Mouse (Mus musculus) embryonic facial prominence, embryonic 10.5 days (tissue): Measurements from ENCODE around the gene Lmo1. TPM values are rescaled to one million over a fixed set of nuclear protein-coding genes. Genes with fewer than 3 reads are reported as not detected.

Experiments used
- DNase-seq: peaks from one replicate; pipeline ENCODE4 v3.0.0-alpha.2; 2017; ENCODE audit warnings: low spot score
- H3K27ac ChIP-seq: fragments of 300-500 bp; sonication (generic); replicated peaks from 2 replicates; pipeline ENCODE4 v1.5.1; 2016; ENCODE audit warnings: mild to moderate bottlenecking
- H3K27me3 ChIP-seq: fragments of 300-500 bp; sonication (generic); replicated peaks from 2 replicates; pipeline ENCODE4 v1.6.1; 2016; ENCODE audit warnings: low read depth, mild to moderate bottlenecking; ENCODE audit not compliant: poor library complexity, severe bottlenecking
- H3K36me3 ChIP-seq: fragments of 300-500 bp; sonication (generic); replicated peaks from 2 replicates; pipeline ENCODE4 v1.6.1; 2016; ENCODE audit warnings: mild to moderate bottlenecking, moderate library complexity
- H3K4me1 ChIP-seq: fragments of 300-500 bp; sonication (generic); 2 replicates; pipeline ENCODE4 v1.6.1; 2016
- H3K4me3 ChIP-seq: fragments of 300-500 bp; sonication (generic); 2 replicates; pipeline ENCODE4 v1.5.1; 2016; ENCODE audit warnings: mild to moderate bottlenecking, moderate library complexity
- H3K9me3 ChIP-seq: fragments of 300-500 bp; sonication (generic); 2 replicates; pipeline ENCODE4 v1.6.1; 2016; ENCODE audit warnings: mild to moderate bottlenecking
- WGBS: fragments of 180-500 bp; shearing (Covaris S2); methylation state at CpG from one replicate; pipeline ENCODE4 v1.1.7; 2016; 5-methylcytosine and 5-hydroxymethylcytosine counted together
- polyA plus RNA-seq: library from polyadenylated mRNA; unstranded; fragments of >200 nt; fragmentation: Nextera tagmentation; extraction: Ambion mirVana; gene quantifications from 2 replicates; pipeline ENCODE4 v1.2.1, GENCODE M21; 2016

Lmo1 gene
- polyA plus RNA-seq = 23.6 and 30.3 TPM in 2 replicates

DNA sequence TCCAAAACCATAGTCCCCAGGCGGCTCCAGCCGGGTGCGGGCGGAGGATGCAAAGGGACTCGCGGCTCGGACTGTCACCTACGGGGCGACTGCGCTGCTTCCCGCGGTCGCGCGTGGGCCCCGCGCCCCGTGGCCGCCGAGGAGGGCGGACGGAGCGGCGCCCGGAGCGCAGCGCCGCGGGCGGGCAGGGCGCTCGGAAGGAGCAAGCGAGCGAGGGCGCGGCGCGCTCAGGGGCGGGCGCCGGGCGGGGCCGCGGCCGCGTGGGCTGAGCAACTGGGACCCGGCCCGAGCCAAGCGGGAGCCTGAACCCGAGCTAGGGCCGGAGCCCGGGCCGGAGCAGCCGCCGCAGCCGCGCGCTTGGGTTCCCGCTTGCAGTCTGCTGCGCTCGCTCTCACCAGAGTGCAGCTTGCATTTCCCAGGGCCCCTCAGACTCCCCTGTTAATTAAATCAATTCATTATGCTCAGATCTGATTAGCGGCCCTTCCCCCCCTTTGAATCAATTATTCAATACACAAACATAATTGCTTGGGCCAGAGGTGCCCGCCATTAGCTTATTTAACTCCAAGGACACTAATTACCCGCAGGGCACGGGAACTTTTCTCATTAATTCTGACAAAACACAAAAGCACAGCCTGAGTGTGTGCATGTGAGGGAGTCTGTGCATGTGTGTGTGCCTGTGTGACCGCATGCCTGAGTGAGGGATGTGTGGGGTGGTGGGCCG, at the start of gene Lmo1:
Gene Lmo1, minus strand, starts transcription at position 259 of the 721 bp plus-strand sequence.
- DNase-seq = peak; percentile 64
- no peaks in the 10 kb centered on the region for H3K9me3 ChIP-seq
- H3K4me1 ChIP-seq = peaks cover 63% of the 10 kb centered on the region
- H3K4me3 ChIP-seq = peak within 1 kb of the TSS; percentile 78
- peaks cover 89% of the 10 kb centered on the region for H3K27me3 ChIP-seq
- peak within 1 kb of the TSS; percentile 87 for H3K27ac ChIP-seq
- no peaks in the 10 kb centered on the region for H3K36me3 ChIP-seq
- 5% methylated on average over 67 of the region's 67 CpGs for WGBS

DNA sequence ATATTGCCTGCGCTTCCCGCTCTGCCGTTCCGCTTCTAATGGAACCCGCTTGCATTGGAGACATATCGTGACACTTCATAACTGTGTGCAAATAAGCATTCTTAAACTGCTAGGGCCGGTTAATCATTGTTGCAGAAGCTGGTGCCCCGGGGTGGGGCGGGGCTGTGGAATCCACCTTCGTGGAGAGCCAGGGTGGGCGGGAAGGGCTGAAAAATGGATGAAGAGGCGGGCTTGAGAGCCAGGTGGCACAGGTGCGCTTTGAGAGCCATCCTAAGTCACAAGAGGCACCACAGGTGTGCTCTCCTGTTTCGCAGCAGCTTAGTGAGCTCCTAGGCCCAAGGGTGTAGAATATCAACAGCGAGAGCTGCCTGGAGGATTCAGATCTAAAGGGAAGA, 46.7 kb upstream of the Lmo1 start:
- Histone ChIP-seq H3K27ac (no peak overlapping the region), H3K27me3 (0 out of 2 replicates have a peak, but pooled peaks cover 6% of the 10 kb centered on the region), H3K9me3 (no peaks in the 10 kb centered on the region), H3K4me3 (no peak overlapping the region), H3K4me1 (peaks cover 16% of the 10 kb centered on the region; the same call in 1 of the 2 replicates), H3K36me3 (no peaks in the 10 kb centered on the region)
- WGBS = 86% methylated on average over 15 of the region's 15 CpGs
- DNase-seq = no peak

DNA sequence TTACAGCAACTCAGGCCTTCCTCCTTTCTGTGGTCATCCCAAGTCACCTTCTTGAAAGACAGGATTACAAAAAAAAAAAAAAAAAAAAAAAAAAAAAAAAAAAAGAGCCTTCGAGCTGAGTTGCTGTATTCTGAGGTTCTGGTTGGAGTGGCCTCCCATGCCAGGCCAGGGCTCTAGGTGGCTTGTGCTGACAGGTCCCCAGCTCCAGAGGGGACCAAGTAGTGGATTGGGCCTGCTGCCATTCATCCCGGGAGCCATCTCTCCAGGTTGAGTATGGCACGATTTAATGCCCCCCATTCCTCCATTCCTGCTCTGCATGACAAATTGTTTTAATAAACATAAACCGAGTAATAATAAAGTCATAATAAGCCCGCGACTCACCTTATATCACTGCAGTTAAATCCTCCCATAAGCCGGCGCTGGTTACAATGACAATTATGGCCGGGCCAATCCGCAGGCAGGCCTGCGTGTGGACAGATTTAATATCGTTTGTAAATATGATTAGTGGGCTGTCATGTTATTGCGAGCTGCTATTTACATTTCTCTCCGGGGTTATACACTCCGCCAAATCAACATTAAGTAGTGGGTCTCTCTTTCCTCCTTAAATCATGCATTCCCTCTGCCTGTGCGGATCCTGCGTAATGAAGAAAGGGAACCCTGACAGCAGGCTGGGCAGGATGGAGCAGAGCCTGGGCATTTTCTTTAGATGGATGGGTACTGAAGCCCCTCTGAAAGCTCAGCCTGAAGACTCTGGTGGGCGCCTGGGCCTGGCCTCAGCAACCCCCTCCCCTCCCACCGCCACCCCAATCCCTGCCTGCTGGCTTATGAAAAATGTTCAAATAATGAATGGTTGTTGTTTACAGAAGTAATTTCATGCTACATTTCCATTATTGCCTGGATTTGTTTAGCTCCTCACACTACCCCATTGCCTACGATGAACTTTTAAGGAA, 46.0 kb upstream of the Lmo1 start:
- WGBS = 93% methylated on average over 20 of the region's 20 CpGs
- H3K27me3 ChIP-seq = 0 out of 2 replicates have a peak, but pooled peaks cover 6% of the 10 kb centered on the region
- no peak overlapping the region for H3K4me3 ChIP-seq
- peaks cover 16% of the 10 kb centered on the region; the same call in 1 of the 2 replicates for H3K4me1 ChIP-seq
- no peaks in the 10 kb centered on the region for H3K36me3 ChIP-seq
- no peak for DNase-seq
- H3K9me3 ChIP-seq = no peaks in the 10 kb centered on the region
- no peak overlapping the region for H3K27ac ChIP-seq

DNA sequence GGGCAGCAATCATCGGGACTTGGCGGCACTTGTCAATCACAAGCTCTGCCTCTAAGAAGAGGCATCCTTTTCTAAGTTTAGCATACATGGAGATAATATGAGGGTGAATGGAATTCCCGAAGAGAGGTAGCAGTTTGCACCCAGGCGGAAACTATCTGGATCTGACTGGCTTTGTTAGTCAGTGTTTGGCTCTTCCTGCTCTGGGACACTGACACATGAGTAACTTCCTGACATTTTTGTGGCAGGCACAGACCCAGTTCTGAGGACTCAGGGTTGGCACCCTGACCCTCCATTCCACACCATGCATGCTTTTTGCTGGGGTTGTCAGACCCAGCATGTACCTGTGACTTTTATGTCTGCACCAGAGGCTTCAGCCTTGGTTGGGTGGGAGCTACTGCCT, 45.0 kb upstream of the Lmo1 start:
- Histone ChIP-seq H3K27me3 (0 out of 2 replicates have a peak, but pooled peaks cover 6% of the 10 kb centered on the region), H3K27ac (no peak overlapping the region), H3K4me3 (no peak overlapping the region), H3K36me3 (no peaks in the 10 kb centered on the region), H3K9me3 (no peaks in the 10 kb centered on the region), H3K4me1 (peaks cover 16% of the 10 kb centered on the region; the same call in 1 of the 2 replicates)
- no peak for DNase-seq
- WGBS = 76% methylated on average over 4 of the region's 4 CpGs

DNA sequence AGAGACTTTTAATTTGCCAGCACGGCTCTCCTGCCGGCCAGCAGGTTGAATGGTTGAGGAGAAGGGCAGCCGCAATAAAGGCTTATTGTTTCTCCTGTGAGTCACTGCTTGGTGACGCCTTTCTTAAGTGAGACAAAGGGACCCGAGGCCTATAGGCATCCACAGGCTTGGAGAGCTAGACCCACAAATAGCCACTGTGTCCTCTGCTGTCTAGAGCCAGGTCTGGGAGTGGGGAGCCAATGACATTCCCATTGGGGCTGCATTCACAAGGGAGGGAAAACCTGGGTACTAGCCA, 43.9 kb upstream of the Lmo1 start:
- 32% methylated on average over 5 of the region's 5 CpGs for WGBS
- H3K4me3 ChIP-seq = no peak overlapping the region

DNA sequence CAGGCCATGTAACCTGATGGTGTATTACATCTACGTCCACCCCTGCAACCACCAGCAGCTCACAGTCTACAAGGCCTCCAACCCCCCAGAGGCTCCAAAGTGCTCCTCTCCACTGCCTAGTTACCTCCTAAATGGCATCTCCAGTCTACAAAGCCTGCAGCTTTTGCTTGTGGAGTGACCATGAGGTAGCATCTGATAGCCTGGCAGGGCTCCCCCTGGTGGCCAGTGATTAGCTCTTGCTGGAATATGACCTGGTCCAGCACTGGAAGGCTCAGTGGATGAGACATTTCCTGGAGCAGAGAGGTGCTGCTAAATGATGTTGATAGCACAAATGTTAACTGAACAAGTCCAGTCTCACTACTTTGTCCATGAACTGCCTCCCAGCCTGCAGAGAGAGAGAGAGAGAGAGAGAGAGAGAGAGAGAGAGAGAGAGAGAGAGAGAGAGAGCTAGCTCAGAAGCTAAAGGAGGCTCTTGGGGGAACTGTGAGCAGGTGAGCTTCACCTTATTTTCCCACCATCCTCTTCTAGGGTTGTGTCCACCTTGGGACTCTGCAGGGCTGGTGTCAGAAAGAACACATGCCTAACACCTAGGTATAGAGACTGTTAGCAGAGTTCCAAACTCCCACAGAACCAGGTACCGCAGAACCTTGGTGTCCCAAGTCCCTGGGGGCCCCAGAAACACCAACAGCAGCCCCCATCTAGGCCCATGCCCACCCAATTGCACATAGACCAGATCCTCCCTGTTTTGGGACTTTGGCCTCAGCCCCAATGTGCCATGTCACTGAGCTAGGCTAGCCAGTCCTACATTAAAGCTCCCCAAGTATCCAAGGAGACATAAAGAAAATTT, 43.3 kb upstream of the Lmo1 start:
- Histone ChIP-seq H3K4me1 (peaks cover 16% of the 10 kb centered on the region; the same call in 1 of the 2 replicates), H3K9me3 (no peaks in the 10 kb centered on the region), H3K27me3 (0 out of 2 replicates have a peak, but pooled peaks cover 6% of the 10 kb centered on the region), H3K4me3 (no peak overlapping the region), H3K27ac (0 out of 2 replicates have a peak overlapping the region, but pooled peaks have one; percentile 25), H3K36me3 (no peaks in the 10 kb centered on the region)
- peak; percentile 87 for DNase-seq
- WGBS = 71% methylated on average over 2 of the region's 2 CpGs

More for the DNA sequence above, 43.9 kb upstream of the Lmo1 start:
- no peaks in the 10 kb centered on the region for H3K36me3 ChIP-seq
- H3K27me3 ChIP-seq = 0 out of 2 replicates have a peak, but pooled peaks cover 6% of the 10 kb centered on the region
- no peak for DNase-seq
- H3K4me1 ChIP-seq = peaks cover 16% of the 10 kb centered on the region; the same call in 1 of the 2 replicates
- no peaks in the 10 kb centered on the region for H3K9me3 ChIP-seq
- peak overlapping the region; percentile 25; the same call in 1 of the 2 replicates for H3K27ac ChIP-seq

DNA sequence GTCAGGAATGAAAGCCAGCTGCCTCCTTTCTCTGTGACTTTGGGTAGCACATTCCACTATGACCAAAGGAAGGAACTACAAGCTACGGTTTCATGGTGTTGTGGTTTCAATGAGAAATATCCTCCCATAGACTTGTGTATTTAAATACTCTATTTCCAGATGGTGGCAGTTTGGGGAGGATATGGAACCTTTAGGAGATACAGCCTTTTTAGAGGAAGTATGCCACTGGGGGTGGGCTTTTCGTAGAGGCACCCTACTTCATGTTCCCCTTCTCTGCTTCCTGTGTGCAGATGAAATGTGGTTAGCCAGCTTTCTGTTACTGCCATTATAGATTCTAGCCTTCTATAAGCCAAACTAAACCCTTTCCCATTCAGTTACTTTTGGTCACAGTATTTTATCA, 34.8 kb upstream of the Lmo1 start:
- no peak for DNase-seq
- 79% methylated on average over 2 of the region's 2 CpGs for WGBS
- Histone ChIP-seq H3K4me3 (no peak overlapping the region), H3K4me1 (no peaks in the 10 kb centered on the region), H3K27me3 (0 out of 2 replicates have a peak, but pooled peaks cover 4% of the 10 kb centered on the region), H3K9me3 (no peaks in the 10 kb centered on the region), H3K27ac (no peak overlapping the region), H3K36me3 (no peaks in the 10 kb centered on the region)

DNA sequence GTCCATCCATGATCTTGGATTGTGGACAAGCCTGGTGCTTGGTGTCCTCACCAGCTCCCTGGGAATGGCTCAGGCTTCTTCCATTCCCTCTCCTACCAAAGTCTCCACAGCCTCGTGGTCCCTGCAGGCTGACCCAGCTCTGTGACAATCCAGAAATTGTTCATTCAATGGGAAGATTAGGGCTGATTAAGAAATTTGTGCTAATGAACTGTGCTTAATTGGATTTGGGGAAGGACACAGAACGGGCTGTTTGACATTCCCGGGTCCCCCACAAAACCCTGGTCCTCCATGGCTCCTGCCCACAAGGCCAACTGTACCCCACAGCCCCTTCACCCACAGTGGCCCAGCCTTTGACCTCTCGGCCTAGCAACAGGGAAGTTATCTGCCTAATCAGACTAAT, 32.8 kb upstream of the Lmo1 start:
- H3K4me3 ChIP-seq = no peak overlapping the region
- no peak overlapping the region for H3K27ac ChIP-seq
- H3K36me3 ChIP-seq = no peaks in the 10 kb centered on the region
- 68% methylated on average over 4 of the region's 4 CpGs for WGBS
- no peaks in the 10 kb centered on the region; the same call in 1 of the 2 replicates for H3K4me1 ChIP-seq
- H3K27me3 ChIP-seq = 0 out of 2 replicates have a peak, but pooled peaks cover 4% of the 10 kb centered on the region
- DNase-seq = no peak
- H3K9me3 ChIP-seq = no peaks in the 10 kb centered on the region

DNA sequence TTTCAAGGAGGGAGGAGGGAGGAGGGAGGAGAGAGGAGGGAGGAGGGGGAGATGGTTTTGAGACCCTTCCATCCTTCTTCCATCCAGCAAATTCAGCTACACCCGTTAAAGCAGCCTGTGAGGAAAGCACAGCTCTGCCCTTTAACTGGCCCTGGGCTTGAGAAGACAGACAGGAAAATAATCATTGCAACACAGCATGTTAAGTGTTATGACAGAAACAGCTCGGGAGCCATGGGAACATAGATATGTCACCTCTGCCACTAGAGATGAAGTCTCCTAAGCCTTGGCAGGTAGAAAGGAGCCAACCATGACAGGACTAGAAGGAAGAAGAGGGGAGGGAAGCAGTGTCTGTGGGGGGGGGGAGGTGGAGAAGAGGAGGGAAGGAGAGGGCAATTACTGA, 31.4 kb upstream of the Lmo1 start:
- no peaks in the 10 kb centered on the region for H3K36me3 ChIP-seq
- no peak overlapping the region for H3K4me3 ChIP-seq
- no peaks in the 10 kb centered on the region; the same call in 1 of the 2 replicates for H3K4me1 ChIP-seq
- no peak overlapping the region for H3K27ac ChIP-seq
- no peak for DNase-seq
- H3K9me3 ChIP-seq = no peaks in the 10 kb centered on the region
- 80% methylated on average over 2 of the region's 2 CpGs for WGBS
- no peaks in the 10 kb centered on the region for H3K27me3 ChIP-seq

DNA sequence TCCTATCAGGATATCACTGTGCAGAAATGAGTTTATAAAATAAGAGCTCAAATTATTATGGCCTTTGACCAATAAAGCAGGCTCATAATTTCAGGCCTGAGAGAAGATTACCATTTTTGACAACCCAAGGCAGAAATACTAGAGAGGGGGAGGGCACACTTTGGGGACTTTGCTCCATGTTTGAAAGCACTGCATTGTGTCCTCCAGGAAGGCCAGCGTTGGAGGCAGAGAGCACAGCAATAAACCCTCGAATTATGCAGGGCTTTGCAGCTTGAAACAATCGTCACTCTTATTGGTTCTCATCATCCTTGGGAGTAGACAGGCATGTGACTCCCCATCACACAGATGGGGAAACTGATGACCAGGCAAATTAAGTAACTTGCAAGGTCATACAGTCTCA, 28.1 kb upstream of the Lmo1 start:
- H3K9me3 ChIP-seq = no peaks in the 10 kb centered on the region
- no peaks in the 10 kb centered on the region for H3K36me3 ChIP-seq
- WGBS = 62% methylated on average over 3 of the region's 3 CpGs
- no peaks in the 10 kb centered on the region; the same call in 1 of the 2 replicates for H3K4me1 ChIP-seq
- H3K4me3 ChIP-seq = no peak overlapping the region
- no peak overlapping the region for H3K27ac ChIP-seq
- H3K27me3 ChIP-seq = peaks cover 19% of the 10 kb centered on the region; the same call in 1 of the 2 replicates
- DNase-seq = no peak

DNA sequence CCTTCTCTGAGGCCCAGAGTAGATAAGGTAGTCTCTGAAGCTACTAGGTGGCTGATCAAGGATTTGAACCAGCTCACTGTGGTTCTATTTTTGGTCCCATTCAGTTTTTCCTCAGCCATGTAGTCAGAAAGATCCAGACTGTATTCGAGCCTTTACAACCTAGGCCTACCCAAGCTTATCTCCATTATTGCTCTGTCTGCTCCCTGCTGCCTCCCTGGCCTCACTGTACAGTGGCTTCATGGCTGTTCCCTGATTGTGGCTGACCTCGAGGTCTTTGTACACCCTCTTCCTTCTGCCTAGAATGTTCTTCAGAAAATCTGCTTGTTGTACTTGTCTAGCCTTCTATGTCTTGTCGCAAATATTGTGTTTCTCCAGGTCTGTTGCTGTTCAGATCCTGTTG, 25.6 kb upstream of the Lmo1 start:
- 85% methylated on average over 3 of the region's 3 CpGs for WGBS
- peaks cover 27% of the 10 kb centered on the region; the same call in 1 of the 2 replicates for H3K27me3 ChIP-seq
- H3K9me3 ChIP-seq = no peaks in the 10 kb centered on the region
- H3K27ac ChIP-seq = no peak overlapping the region
- no peak for DNase-seq
- peaks cover 22% of the 10 kb centered on the region for H3K4me1 ChIP-seq
- H3K36me3 ChIP-seq = no peaks in the 10 kb centered on the region
- H3K4me3 ChIP-seq = no peak overlapping the region
